Mouse (Mus musculus) kidney, adult 2 months (tissue): ENCODE data around the gene Nfic.

Experiments used
- CTCF ChIP-seq: fragments of 200-500 bp; conservative IDR thresholded peaks from 2 replicates; pipeline ENCODE4 v1.5.1; 2011; ENCODE audit warnings: low read depth, mild to moderate bottlenecking, control low read depth, low read length, moderate library complexity, mixed read lengths; ENCODE audit not compliant: insufficient read depth, insufficient read length
- POLR2A ChIP-seq: fragments of 200-500 bp; IDR thresholded peaks from one replicate; pipeline ENCODE4 v1.6.1; 2011; ENCODE audit warnings: low read depth, low read length, control low read depth

DNA sequence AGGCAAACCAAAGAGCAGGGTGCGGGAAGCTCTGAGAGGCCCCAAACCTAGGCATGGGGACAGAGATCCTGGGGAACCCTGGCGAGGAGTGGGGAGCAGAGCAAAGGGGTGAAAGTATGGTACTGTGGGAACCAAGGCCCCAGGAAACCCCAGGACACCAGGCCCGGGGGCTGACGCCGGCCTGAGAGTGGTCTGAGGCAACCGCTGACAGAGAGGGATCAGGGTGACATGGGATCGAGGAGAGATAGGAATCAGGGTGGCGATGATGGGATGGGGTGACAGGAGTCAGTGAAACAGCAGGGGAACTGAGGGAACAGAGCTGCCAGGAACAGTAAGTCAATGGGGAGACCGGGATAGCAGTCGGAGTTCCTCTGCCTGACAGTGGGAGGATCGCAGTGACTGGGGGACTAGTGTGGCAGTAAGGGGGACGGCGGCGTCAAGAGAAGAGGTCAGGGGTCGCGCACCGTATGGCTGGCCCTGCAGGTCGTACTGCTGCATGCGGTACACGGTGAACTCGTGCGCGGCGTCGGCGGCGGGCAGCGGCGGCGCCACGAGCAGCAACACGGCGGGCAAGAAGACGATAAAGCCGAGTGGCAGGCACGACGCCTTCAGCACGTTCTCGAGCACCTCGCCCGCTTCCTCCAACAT, 40.3 kb upstream of the Nfic start:
- no peak for TF ChIP-seq CTCF
- TF ChIP-seq POLR2A = no peak
